Mouse (Mus musculus): ENCODE data around the gene Rock2. TPM values are rescaled to one million over a fixed set of nuclear protein-coding genes. Genes with fewer than 3 reads are reported as not detected.

Rock2 gene
- 51.9 and 55.8 TPM in 2 replicates for total RNA-seq (2015; ENCODE audit: low replicate concordance)
- total RNA-seq (2017; ENCODE audit: low replicate concordance): 57.9 and 73.0 TPM in 2 replicates

- ATAC-seq (replicated peaks; ENCODE audit: low FRiP score, poor library complexity, severe bottlenecking): peak; percentile 86
Observed at GRCm38 (mm10) chr12:16894396-16895220, at the start of gene Rock2. Gene Rock2 (plus strand): TSS chr12:16894895.

- ATAC-seq (replicated peaks; ENCODE audit: low FRiP score, poor library complexity, severe bottlenecking): no peak
Observed at GRCm38 (mm10) chr12:16847204-16847792, 47.4 kb upstream of the Rock2 start.

DNA sequence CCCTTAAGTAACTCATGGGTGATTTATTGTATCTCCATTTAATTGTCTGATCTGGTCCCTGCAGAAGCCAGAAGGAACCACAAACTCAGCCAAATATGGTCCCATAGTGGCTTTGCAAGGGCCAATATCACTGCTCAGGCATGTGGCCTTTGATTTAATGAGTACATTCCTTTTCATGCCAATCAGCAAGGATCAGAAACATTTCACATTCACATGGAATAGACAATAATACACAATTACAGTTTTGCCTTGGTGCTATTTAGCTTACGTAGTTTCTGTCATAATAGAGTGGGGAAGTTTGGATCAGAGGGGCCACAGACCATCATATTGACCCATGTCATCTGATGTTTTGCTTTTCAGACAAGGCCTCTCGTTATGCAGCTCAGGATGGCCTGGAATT is 46.2 kb upstream of the Rock2 start:
- ATAC-seq (replicated peaks; ENCODE audit: low FRiP score, poor library complexity, severe bottlenecking): no peak

GRCm38 (mm10) chr12:16849821-16850220 is 44.9 kb upstream of the Rock2 start:
- ATAC-seq (replicated peaks; ENCODE audit: low FRiP score, poor library complexity, severe bottlenecking): no peak

DNA sequence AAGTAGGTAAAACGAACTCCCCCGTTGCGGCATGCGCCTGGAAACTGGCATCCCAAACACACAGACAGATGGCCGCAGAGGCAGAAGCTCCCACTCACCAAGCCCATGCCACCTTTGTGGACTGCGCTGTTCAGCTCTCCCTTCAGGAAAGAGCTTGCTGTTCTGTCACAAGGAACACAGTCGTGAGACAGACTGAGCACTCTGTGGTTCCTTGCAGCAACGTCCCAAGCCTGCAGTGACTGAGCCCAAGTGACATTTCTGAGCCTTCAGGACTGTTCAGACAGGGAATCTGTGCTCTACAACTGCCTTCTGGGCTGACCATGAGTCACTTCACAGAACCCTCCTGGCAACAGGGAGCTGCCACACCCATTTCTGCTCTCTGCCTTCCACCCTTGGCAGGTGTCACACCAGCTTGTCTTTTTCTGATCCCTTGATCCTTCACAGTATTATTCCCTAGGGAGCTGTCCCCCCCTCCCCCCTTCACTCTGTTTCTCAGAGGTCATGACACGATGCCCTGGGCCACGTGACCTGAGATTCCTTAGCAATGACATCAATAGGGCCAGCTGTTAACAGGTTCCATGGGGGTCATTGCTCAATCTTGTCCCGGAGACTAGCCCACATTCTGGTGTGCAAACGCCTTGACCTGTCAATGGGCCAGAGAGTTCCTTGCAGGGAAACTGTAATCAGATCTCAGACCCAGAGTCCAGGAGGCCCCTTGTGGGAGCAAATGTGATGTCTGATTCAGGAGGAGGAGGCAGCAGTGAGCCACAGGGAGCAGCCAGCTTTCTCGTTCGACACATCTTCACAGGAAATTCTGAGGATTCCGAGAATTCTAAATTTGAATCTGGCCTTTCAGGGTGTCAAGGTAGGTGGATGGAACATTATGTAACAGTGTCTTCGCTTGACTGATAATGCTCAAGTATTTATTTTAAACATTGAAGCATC is 44.0 kb upstream of the Rock2 start:
- no peak for ATAC-seq (replicated peaks; ENCODE audit: low FRiP score, poor library complexity, severe bottlenecking)

GRCm38 (mm10) chr12:16853431-16854165 is 41.1 kb upstream of the Rock2 start:
- no peak for ATAC-seq (replicated peaks; ENCODE audit: low FRiP score, poor library complexity, severe bottlenecking)

- ATAC-seq (replicated peaks; ENCODE audit: low FRiP score, poor library complexity, severe bottlenecking): no peak
Observed at GRCm38 (mm10) chr12:16855632-16856305, 38.9 kb upstream of the Rock2 start.

- no peak for ATAC-seq (replicated peaks; ENCODE audit: low FRiP score, poor library complexity, severe bottlenecking)
Observed at GRCm38 (mm10) chr12:16856306-16856679, 38.4 kb upstream of the Rock2 start.

GRCm38 (mm10) chr12:16858081-16858480 is 36.6 kb upstream of the Rock2 start:
- no peak for ATAC-seq (replicated peaks; ENCODE audit: low FRiP score, poor library complexity, severe bottlenecking)

DNA sequence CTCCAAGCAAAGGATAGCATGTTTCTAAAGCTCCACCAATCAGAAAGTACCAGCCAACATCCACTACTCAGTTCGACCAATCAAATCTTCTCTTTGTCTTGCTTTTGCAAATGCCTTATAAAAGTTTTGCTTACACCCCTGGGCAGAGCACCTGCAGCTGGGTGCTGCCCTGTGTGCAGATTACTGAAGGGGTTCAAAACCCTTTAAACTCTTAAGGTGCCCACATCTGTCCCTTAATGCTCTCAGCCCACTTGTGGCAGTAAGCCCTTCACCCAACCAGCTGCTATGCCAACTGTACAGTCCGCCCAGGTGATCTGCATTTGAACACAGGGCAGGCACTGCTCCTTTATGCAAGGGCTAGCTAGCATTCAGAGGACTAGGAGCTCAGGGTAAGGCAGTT is 34.9 kb upstream of the Rock2 start:
- ATAC-seq (replicated peaks; ENCODE audit: low FRiP score, poor library complexity, severe bottlenecking): no peak

DNA sequence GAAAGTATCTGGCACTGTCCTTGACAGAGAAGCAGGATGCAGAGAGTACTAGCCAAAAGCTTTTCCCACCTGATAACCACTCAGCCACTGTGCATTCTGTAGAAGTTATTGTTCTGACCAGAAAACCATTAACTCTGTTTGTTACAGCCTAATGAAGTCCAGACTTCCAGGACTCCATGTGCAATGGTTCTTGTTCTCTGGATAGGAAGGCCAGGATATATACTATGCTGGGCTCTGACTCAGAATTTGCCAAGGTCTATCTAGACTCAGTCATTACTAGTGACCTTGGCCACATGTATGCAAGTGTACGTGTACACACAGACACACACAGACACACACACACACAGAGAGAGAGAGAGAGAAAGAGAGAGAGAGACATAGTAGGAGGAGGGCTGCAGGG is 34.2 kb upstream of the Rock2 start:
- ATAC-seq (replicated peaks; ENCODE audit: low FRiP score, poor library complexity, severe bottlenecking): no peak

DNA sequence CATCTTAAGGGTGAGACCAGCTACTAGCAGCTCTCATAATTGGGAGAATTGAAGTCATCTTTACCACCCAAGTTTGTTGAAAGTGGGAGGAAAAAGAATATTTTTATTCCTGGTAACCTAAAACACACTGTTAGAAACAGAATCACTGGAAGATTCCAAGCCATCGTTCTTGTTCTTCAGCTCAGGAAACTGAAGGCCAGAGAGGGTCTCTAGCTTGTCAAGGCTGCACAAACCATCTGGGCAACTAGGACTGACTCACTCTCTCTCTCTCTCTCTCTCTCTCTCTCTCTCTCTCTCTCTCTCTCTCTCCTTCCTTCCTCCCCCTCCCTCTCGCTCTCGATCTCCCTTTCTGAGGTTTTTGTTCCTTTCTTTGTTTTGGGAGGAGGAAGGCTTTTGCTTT is 33.7 kb upstream of the Rock2 start:
- no peak for ATAC-seq (replicated peaks; ENCODE audit: low FRiP score, poor library complexity, severe bottlenecking)

DNA sequence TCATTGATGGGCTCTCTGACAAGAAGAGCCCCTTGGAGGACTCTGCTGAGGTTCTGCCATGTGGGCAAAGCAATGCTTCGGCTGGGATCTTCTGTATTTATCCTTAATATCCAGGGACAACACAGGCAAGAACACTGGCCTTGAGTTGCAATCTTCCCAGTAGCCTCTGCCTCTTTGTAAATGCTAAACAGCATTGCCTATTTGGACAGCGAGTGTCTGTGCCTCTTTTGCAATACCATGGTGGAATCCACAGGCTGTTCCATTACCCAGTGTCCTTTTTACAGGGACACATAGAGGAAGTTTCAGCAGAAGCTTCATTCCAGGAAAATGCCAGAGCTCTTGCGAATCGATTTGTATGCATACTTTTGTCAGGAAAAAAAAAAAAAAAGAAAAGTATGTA is 30.2 kb upstream of the Rock2 start:
- ATAC-seq (replicated peaks; ENCODE audit: low FRiP score, poor library complexity, severe bottlenecking): no peak

- no peak for ATAC-seq (replicated peaks; ENCODE audit: low FRiP score, poor library complexity, severe bottlenecking)
Observed at GRCm38 (mm10) chr12:16865871-16866270, 28.8 kb upstream of the Rock2 start.

- no peak for ATAC-seq (replicated peaks; ENCODE audit: low FRiP score, poor library complexity, severe bottlenecking)
Observed at GRCm38 (mm10) chr12:16866460-16866859, 28.2 kb upstream of the Rock2 start.

- ATAC-seq (replicated peaks; ENCODE audit: low FRiP score, poor library complexity, severe bottlenecking): no peak
Observed at GRCm38 (mm10) chr12:16867306-16867705, 27.4 kb upstream of the Rock2 start.

DNA sequence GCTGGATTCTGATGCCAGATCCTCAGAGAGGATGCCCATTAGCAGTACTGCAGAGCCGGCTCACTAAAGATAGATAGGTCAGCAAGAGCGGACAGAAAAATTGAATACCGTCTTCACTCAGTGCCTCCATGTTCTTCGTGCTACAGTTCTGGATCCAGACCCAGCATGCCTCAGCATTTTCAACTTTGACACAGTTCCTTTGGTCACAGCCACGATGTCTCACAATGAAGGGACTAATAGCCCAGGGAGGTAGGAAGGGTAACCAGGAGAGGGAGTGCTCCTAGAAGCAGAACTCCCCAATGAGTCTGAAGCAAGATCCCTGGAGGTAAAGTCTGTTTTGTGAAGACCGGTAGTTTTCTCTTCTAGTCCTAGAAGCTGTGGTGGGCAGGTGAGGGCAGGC is 26.1 kb upstream of the Rock2 start:
- no peak for ATAC-seq (replicated peaks; ENCODE audit: low FRiP score, poor library complexity, severe bottlenecking)

DNA sequence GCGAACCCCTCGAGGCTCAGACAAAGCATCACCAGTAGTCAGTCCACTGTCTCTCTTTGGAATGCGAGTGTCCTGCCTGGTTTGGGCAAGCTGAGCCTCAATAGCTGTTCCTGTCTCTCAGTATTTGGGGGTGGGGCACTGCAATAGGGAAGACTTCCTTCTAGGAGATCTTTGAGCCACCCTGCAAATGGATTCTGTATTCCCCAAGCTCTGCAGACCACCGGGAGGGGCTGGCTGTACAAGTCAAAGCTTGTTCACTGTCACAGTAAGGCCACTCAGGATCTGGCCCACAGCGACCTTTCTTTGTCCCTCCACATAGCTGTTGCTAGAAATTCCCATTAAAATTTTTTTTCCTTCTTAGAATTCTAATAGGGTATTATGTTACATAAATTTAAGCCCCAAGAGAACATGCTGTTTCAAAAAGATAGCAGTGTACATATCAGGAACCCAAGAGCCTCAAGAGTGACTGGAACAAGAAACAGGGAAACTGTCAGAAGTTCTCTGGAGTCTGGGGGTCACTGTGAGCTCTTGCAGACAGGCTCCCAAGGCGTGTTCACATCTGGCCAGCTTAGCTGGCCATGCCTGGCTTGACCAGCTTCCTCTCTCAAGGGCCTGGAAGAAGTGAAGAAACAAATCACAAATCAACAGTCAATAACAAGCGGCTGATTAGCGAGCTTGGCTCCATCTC is 25.5 kb upstream of the Rock2 start:
- ATAC-seq (replicated peaks; ENCODE audit: low FRiP score, poor library complexity, severe bottlenecking): no peak
